Comparison of ENCODE assay signal across 20 mouse cellular contexts in the genomic region with DNA sequence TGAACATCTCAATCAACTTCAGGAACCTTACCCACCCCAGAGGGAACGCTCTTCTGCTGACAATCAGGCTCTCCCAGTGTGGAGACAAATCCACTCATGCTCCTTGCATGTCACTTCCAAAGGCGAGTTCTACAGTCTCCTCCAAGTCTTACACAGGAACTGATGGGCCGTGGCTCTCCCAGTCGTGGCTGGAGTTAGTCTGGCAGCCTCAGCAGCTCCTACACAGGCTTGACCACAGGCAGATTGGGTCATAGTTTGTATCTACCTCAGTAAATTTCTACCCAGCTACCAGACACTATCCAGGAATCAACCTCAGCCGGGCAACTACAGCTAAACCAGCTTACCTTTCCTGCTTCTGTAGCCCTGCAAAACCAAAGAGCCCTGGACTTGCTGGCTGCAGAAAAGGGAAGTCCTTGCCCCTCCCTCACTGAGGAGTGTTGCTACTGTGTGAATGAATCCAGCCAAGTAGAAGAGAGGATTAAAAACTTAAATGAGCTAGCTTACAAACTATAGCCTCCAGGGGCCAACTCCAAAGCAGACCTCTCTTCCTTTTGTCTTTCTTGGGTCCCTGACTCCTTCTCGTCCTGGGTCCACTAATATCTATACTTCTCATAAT.
DNase-seq lines count a peak whose midpoint lies in the region; ATAC-seq lines count a peak whose summit lies in the region.
"Had no signal": no experiment of that assay in that cellular context is flagged by ENCODE, and none has a peak within 500 bp of the region (broad histone marks: within the 10 kb centered on the region; RNA-seq: fewer than 3 reads in every experiment).

No protein-coding gene starts in this region.

- intact Hi-C loops in gastrocnemius, postnatal 36 days (cut with DNase I) = no loop called here

- H3K27me3 ChIP-seq in heart, embryonic 10.5 days (ENCODE audit: insufficient read depth, poor library complexity, severe bottlenecking) = no peaks in the 10 kb centered on the region
- H3K27me3 ChIP-seq in midbrain, embryonic 10.5 days (ENCODE audit: low read depth, poor library complexity, severe bottlenecking) = peaks cover 5% of the 10 kb centered on the region; the same call in 1 of the 2 replicates
- no peaks in the 10 kb centered on the region for H3K27me3 ChIP-seq in midbrain, embryonic 14.5 days (ENCODE audit: control insufficient read depth, insufficient read depth, low read length)
- H3K27me3 ChIP-seq: hindbrain, embryonic 15.5 days; liver, embryonic 15.5 days; midbrain, embryonic 15.5 days had no signal

- H3K36me3 ChIP-seq in heart, embryonic 10.5 days = no peaks in the 10 kb centered on the region
- H3K36me3 ChIP-seq in midbrain, embryonic 10.5 days = no peaks in the 10 kb centered on the region
- H3K36me3 ChIP-seq in midbrain, embryonic 14.5 days (ENCODE audit: control insufficient read depth, insufficient read depth, low read length) = no peaks in the 10 kb centered on the region
- H3K36me3 ChIP-seq: embryonic facial prominence, embryonic 10.5 days; hindbrain, embryonic 15.5 days; liver, embryonic 15.5 days; midbrain, embryonic 15.5 days had no signal

- ATAC-seq in midbrain, embryonic 14.5 days (ENCODE audit: low FRiP score, low TSS enrichment) = no peak
- peak; percentile 82 for ATAC-seq in megakaryocyte, adult 5-6 weeks (ENCODE audit: poor library complexity, severe bottlenecking)
- ATAC-seq: midbrain, embryonic 15.5 days had no signal

- H3K27ac ChIP-seq in heart, embryonic 10.5 days = peak overlapping the region; percentile 76
- peak overlapping the region; percentile 6; the same call in 1 of the 2 replicates for H3K27ac ChIP-seq in midbrain, embryonic 10.5 days (replicated peaks)
- H3K27ac ChIP-seq in midbrain, embryonic 14.5 days (replicated peaks; ENCODE audit: low read depth, low read length) = no peak overlapping the region
- H3K27ac ChIP-seq: hindbrain, embryonic 15.5 days; midbrain, embryonic 15.5 days had no signal

- no peak overlapping the region for H3K9ac ChIP-seq in midbrain, embryonic 14.5 days (replicated peaks; ENCODE audit: low read length)
- H3K9ac ChIP-seq: hindbrain, embryonic 15.5 days; liver, embryonic 15.5 days; midbrain, embryonic 15.5 days had no signal

- H3K9me3 ChIP-seq in heart, embryonic 10.5 days = no peaks in the 10 kb centered on the region
- no peaks in the 10 kb centered on the region for H3K9me3 ChIP-seq in midbrain, embryonic 10.5 days (replicated peaks)
- no peaks in the 10 kb centered on the region for H3K9me3 ChIP-seq in midbrain, embryonic 14.5 days (ENCODE audit: control insufficient read depth, low read length)
- H3K9me3 ChIP-seq: embryonic facial prominence, embryonic 10.5 days; hindbrain, embryonic 15.5 days; liver, embryonic 15.5 days; midbrain, embryonic 15.5 days had no signal

- no peak overlapping the region for H3K4me2 ChIP-seq in midbrain, embryonic 14.5 days (ENCODE audit: low read length)
- H3K4me2 ChIP-seq: hindbrain, embryonic 15.5 days; liver, embryonic 15.5 days; midbrain, embryonic 15.5 days had no signal

- 31% methylated on average over 6 of the region's 6 CpGs for WGBS in heart, embryonic 10.5 days
- WGBS in midbrain, embryonic 10.5 days = 51% methylated on average over 6 of the region's 6 CpGs
- WGBS in midbrain, embryonic 14.5 days = 43% methylated on average over 6 of the region's 6 CpGs

- H3K4me3 ChIP-seq in heart, embryonic 10.5 days = 0 out of 2 replicates have a peak overlapping the region, but pooled peaks have one; percentile 1
- no peak overlapping the region for H3K4me3 ChIP-seq in midbrain, embryonic 10.5 days
- H3K4me3 ChIP-seq in midbrain, embryonic 14.5 days (replicated peaks; ENCODE audit: low read depth, low read length) = no peak overlapping the region
- H3K4me3 ChIP-seq: embryonic facial prominence, embryonic 10.5 days; hindbrain, embryonic 15.5 days; liver, embryonic 15.5 days; midbrain, embryonic 15.5 days had no signal

- peaks cover 47% of the 10 kb centered on the region for H3K4me1 ChIP-seq in heart, embryonic 10.5 days
- peaks cover 47% of the 10 kb centered on the region for H3K4me1 ChIP-seq in midbrain, embryonic 10.5 days
- no peaks in the 10 kb centered on the region for H3K4me1 ChIP-seq in midbrain, embryonic 14.5 days (ENCODE audit: control insufficient read depth, insufficient read depth, low read length)
- H3K4me1 ChIP-seq: hindbrain, embryonic 15.5 days; midbrain, embryonic 15.5 days had no signal

- DNase-seq in heart, embryonic 10.5 days (ENCODE audit: low spot score) = no peak
- no peak for DNase-seq in heart, adult 18-20 months
- no peak for DNase-seq in midbrain, embryonic 10.5 days (ENCODE audit: low spot score)
- DNase-seq in midbrain, embryonic 14.5 days = no peak
- DNase-seq in MEL-GATA-1-ER (ENCODE audit: extremely low read depth, low read depth) = peak; percentile 72
- no peak for DNase-seq in gastrocnemius, postnatal 36 days
- DNase-seq in cerebellum, adult 11-12 months = no peak
- DNase-seq: adrenal gland, postnatal 10 days; cerebellum, adult 18-20 months; cerebellum, postnatal 36 days; gastrocnemius, postnatal 25 days; kidney, adult 18-20 months; kidney, postnatal 10 days; right cerebral cortex, adult 18-20 months; thymus, adult 2 months had no signal
